Mouse (Mus musculus) cortical plate, adult 2 months (tissue): ENCODE measurements around the gene Adcy7.

Experiments used
- CTCF ChIP-seq: fragments of 200-500 bp; IDR thresholded peaks from 2 replicates; pipeline ENCODE4 v1.5.1; 2011; ENCODE audit warnings: mild to moderate bottlenecking, control low read depth, low read length; ENCODE audit not compliant: insufficient read depth; ENCODE audit errors: extremely low read depth
- POLR2A ChIP-seq: fragments of 200-500 bp; IDR thresholded peaks from 2 replicates; pipeline ENCODE4 v1.6.1; 2011; ENCODE audit warnings: mild to moderate bottlenecking, low read length, control low read depth; ENCODE audit not compliant: insufficient read depth; ENCODE audit errors: extremely low read depth

GRCm38 (mm10) chr8:88316139-88316931, 44.1 kb downstream of the Adcy7 start:
- TF ChIP-seq CTCF (no peak), POLR2A (no peak)
